Mouse (Mus musculus) testis, adult 10 weeks (tissue): ENCODE results near the gene Mycbpap. TPM values are rescaled to one million over a fixed set of nuclear protein-coding genes. Genes with fewer than 3 reads are reported as not detected.

Experiments
- polyA plus RNA-seq: library from polyadenylated mRNA; stranded (reverse); fragments of 350-450 nt; fragmentation: Illumina TruSeq; extraction: RNeasy Lipid Tissue Mini Kit (QIAGEN cat#74804); gene quantifications from one replicate; pipeline ENCODE4 v1.2.3, GENCODE M21; 2014; ENCODE audit warnings: low read depth, low replicate concordance

Mycbpap gene
- polyA plus RNA-seq, result 56.3 TPM

GRCm38 (mm10) chr11:94521219-94521843, at the start of gene Mycbpap:
TSS of gene Mycbpap (minus strand) at chr11:94521742.

GRCm38 (mm10) chr11:94564437-94565150, 43.1 kb upstream of the Mycbpap start, which contains the start of gene Chad:
TSS of gene Chad (plus strand) at chr11:94565047.

GRCm38 (mm10) chr11:94548888-94549690, 27.5 kb upstream of the Mycbpap start, which contains the start of gene Rsad1:
TSS of gene Rsad1 (minus strand) at chr11:94549255.

GRCm38 (mm10) chr11:94499661-94500152, 21.8 kb downstream of the Mycbpap start, which contains the start of gene Epn3:
TSS of gene Epn3 (minus strand) at chr11:94499974.

GRCm38 (mm10) chr11:94486001-94486400, 35.5 kb downstream of the Mycbpap start, which contains the start of gene Spata20:
TSS of gene Spata20 (minus strand) at chr11:94486179.

GRCm38 (mm10) chr11:94473707-94474543, 47.6 kb downstream of the Mycbpap start, which contains the start of gene Cacna1g:
TSS of gene Cacna1g (minus strand) at chr11:94474198.

Other genes starting within 250 kb of the Mycbpap start
- not detected for gene Gm21885, start 239.9 kb downstream of the Mycbpap start, polyA plus RNA-seq
- 119 TPM for gene Luc7l3, start 199.8 kb downstream of the Mycbpap start, polyA plus RNA-seq
- 60.7 TPM for gene Ankrd40, start 193.7 kb downstream of the Mycbpap start, polyA plus RNA-seq
- 10.8 TPM for gene Abcc3, start 128.7 kb downstream of the Mycbpap start, polyA plus RNA-seq
- 0.21 TPM for gene Cacna1g, start 47.5 kb downstream of the Mycbpap start, polyA plus RNA-seq
- 105 TPM for gene Spata20, start 35.6 kb downstream of the Mycbpap start, polyA plus RNA-seq
- gene Epn3, start 21.8 kb downstream of the Mycbpap start, polyA plus RNA-seq, result 0.04 TPM
- gene Rsad1, start 27.5 kb upstream of the Mycbpap start, polyA plus RNA-seq, result 1.6 TPM
- not detected for gene Chad, start 43.3 kb upstream of the Mycbpap start, polyA plus RNA-seq
- 4.2 TPM for gene Acsf2, start 80.1 kb upstream of the Mycbpap start, polyA plus RNA-seq
- gene Lrrc59, start 108.0 kb upstream of the Mycbpap start, polyA plus RNA-seq, result 63.4 TPM
- 6.7 TPM for gene Mrpl27, start 132.0 kb upstream of the Mycbpap start, polyA plus RNA-seq
- gene Eme1, start 132.2 kb upstream of the Mycbpap start, polyA plus RNA-seq, result 0.90 TPM
- not detected for gene Xylt2, start 155.8 kb upstream of the Mycbpap start, polyA plus RNA-seq
- gene Gm11541, start 182.8 kb upstream of the Mycbpap start, polyA plus RNA-seq, result 0.13 TPM
- gene Cdc34b, start 220.0 kb upstream of the Mycbpap start, polyA plus RNA-seq, result not detected